Comparison of ENCODE assay signal across 8 mouse cellular contexts in the genomic region with DNA sequence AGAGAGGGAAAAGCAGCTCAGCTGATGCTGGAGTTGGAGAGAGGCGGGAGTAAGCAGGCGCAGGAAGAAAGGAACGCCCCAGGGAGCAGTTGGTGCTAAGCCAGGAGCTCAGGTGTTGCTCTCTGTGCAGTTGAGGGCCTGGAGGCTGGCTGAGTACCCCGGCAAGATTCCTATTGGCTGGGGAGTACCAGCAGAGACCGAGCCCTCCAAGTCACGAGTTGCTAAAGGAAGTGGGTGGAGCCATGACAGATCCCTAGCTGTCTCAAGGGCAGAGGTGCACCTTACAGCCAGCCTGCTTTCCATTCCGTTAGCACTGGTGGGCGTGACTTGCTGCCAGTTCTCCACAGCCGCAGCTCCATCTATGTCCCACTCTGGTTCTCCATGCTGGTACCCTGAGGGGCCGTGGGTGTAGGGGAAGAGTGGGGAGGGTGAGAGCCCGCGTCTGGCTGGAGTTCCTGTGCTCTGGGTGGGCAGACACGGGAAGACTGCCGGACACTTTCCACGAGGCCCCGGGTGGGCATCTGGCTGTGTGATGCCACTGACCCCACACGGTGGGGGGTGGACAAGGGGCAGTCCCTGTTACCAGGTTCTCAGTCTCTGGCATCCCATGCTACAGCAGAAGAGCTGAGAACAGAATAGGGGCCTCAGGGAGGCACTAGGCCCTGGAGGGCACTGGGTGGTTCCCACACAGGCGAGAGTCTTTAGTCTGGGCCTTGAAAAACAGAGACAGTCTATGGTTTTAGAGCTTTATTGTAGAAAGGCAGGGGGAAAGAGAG. TPM values are rescaled to one million over a fixed set of nuclear protein-coding genes. Genes with fewer than 3 reads are reported as not detected.
DNase-seq lines count a peak whose midpoint lies in the region; ATAC-seq lines count a peak whose summit lies in the region.

No protein-coding gene starts in this region.

- intact Hi-C loops in heart, postnatal 14 days (cut with DNase I): no loop called here

- no peaks in the 10 kb centered on the region for H3K9me3 ChIP-seq in hindbrain, embryonic 12.5 days (replicated peaks)
- no peaks in the 10 kb centered on the region for H3K9me3 ChIP-seq in limb, embryonic 15.5 days
- H3K9me3 ChIP-seq in midbrain, embryonic 15.5 days: no peaks in the 10 kb centered on the region

- peak overlapping the region; percentile 23; the same call in 1 of the 2 replicates for H3K9ac ChIP-seq in hindbrain, embryonic 12.5 days
- H3K9ac ChIP-seq in limb, embryonic 15.5 days: no peak overlapping the region
- H3K9ac ChIP-seq in midbrain, embryonic 15.5 days: peak overlapping the region; percentile 20; the same call in 1 of the 2 replicates

- H3K4me2 ChIP-seq in hindbrain, embryonic 12.5 days (replicated peaks): peak overlapping the region; percentile 49
- H3K4me2 ChIP-seq in limb, embryonic 15.5 days: peak overlapping the region; percentile 38
- H3K4me2 ChIP-seq in midbrain, embryonic 15.5 days: peak overlapping the region; percentile 40

- peak; percentile 72 for ATAC-seq in hindbrain, embryonic 12.5 days (ENCODE audit: low FRiP score)
- peak; percentile 73 for ATAC-seq in limb, embryonic 15.5 days (ENCODE audit: insufficient number of reproducible peaks, low FRiP score, low TSS enrichment, low read depth)
- ATAC-seq in midbrain, embryonic 15.5 days (replicated peaks): peak; percentile 80

- H3K27ac ChIP-seq in hindbrain, embryonic 12.5 days: peak overlapping the region; percentile 79
- H3K27ac ChIP-seq in limb, embryonic 15.5 days: peak overlapping the region; percentile 39; the same call in 1 of the 2 replicates
- H3K27ac ChIP-seq in midbrain, embryonic 15.5 days: no peak overlapping the region

- H3K4me3 ChIP-seq in hindbrain, embryonic 12.5 days: peak overlapping the region; percentile 17
- peak overlapping the region; percentile 20 for H3K4me3 ChIP-seq in limb, embryonic 15.5 days
- H3K4me3 ChIP-seq in midbrain, embryonic 15.5 days: peak overlapping the region; percentile 23

- DNase-seq in heart, adult 9 months (ENCODE audit: low spot score in 2 of 2): peak; percentile 19 to 31
- no peak for DNase-seq in heart, postnatal 14 days
- peak; percentile 64 for DNase-seq in embryo, embryonic 9.5 days (ENCODE audit: extremely low spot score)
- DNase-seq in thymus, postnatal 10 days (ENCODE audit: low spot score in 2 of 2): peak; percentile 68 to 70
- no peak for DNase-seq in cerebellum, adult 9-11 months

- WGBS in hindbrain, embryonic 12.5 days: 5% methylated on average over 18 of the region's 18 CpGs
- WGBS in limb, embryonic 15.5 days: 12% methylated on average over 18 of the region's 18 CpGs
- 2% methylated on average over 18 of the region's 18 CpGs for WGBS in midbrain, embryonic 15.5 days

- no peaks in the 10 kb centered on the region for H3K27me3 ChIP-seq in hindbrain, embryonic 12.5 days
- no peaks in the 10 kb centered on the region for H3K27me3 ChIP-seq in limb, embryonic 15.5 days
- H3K27me3 ChIP-seq in midbrain, embryonic 15.5 days (replicated peaks): no peaks in the 10 kb centered on the region

- H3K36me3 ChIP-seq in hindbrain, embryonic 12.5 days: no peaks in the 10 kb centered on the region
- H3K36me3 ChIP-seq in limb, embryonic 15.5 days: no peaks in the 10 kb centered on the region
- no peaks in the 10 kb centered on the region for H3K36me3 ChIP-seq in midbrain, embryonic 15.5 days (replicated peaks)

- H3K4me1 ChIP-seq in hindbrain, embryonic 12.5 days: peaks cover 32% of the 10 kb centered on the region
- peaks cover 21% of the 10 kb centered on the region for H3K4me1 ChIP-seq in limb, embryonic 15.5 days
- peaks cover 26% of the 10 kb centered on the region for H3K4me1 ChIP-seq in midbrain, embryonic 15.5 days

RNA-seq across cellular contexts. Expression of a gene that starts 6.9 kb away (rescaled TPM):
- total RNA-seq in heart, postnatal 14 days (2021): under 1 TPM; 0.15 to 0.24 TPM
- polyA plus RNA-seq in hindbrain, embryonic 12.5 days (2016; fragmentation: Nextera tagmentation; extraction: Ambion mirVana): 1.1 and 1.3 TPM in 2 replicates
- 0.25 TPM in 1 of 2 replicates, not detected in the other for polyA plus RNA-seq in limb, embryonic 15.5 days (2015; fragmentation: Nextera tagmentation; extraction: Ambion mirVana)
- polyA plus RNA-seq in midbrain, embryonic 15.5 days (2015; fragmentation: Nextera tagmentation; extraction: Ambion mirVana): 1.3 TPM in 2 replicates

RNA-seq across cellular contexts. Expression of a gene that starts 7.6 kb away (rescaled TPM):
- under 1 TPM; 0.54 to 0.84 TPM for total RNA-seq in heart, postnatal 14 days (2021)
- polyA plus RNA-seq in hindbrain, embryonic 12.5 days (2016; fragmentation: Nextera tagmentation; extraction: Ambion mirVana): 1.8 and 2.2 TPM in 2 replicates
- polyA plus RNA-seq in limb, embryonic 15.5 days (2015; fragmentation: Nextera tagmentation; extraction: Ambion mirVana): 0.99 and 1.8 TPM in 2 replicates
- 2.3 and 3.1 TPM in 2 replicates for polyA plus RNA-seq in midbrain, embryonic 15.5 days (2015; fragmentation: Nextera tagmentation; extraction: Ambion mirVana)

RNA-seq across cellular contexts. Expression of a gene that starts 23.2 kb away (rescaled TPM):
- 10 to 100 TPM; 14.3 to 14.7 TPM for total RNA-seq in heart, postnatal 14 days (2021)
- polyA plus RNA-seq in hindbrain, embryonic 12.5 days (2016; fragmentation: Nextera tagmentation; extraction: Ambion mirVana): 57.7 and 66.5 TPM in 2 replicates
- 63.2 and 72.4 TPM in 2 replicates for polyA plus RNA-seq in limb, embryonic 15.5 days (2015; fragmentation: Nextera tagmentation; extraction: Ambion mirVana)
- 60.4 and 65.3 TPM in 2 replicates for polyA plus RNA-seq in midbrain, embryonic 15.5 days (2015; fragmentation: Nextera tagmentation; extraction: Ambion mirVana)

RNA-seq across cellular contexts. Expression of a gene that starts 28.9 kb away (rescaled TPM):
- 1 to 10 TPM; 1.6 to 1.8 TPM for total RNA-seq in heart, postnatal 14 days (2021)
- polyA plus RNA-seq in hindbrain, embryonic 12.5 days (2016; fragmentation: Nextera tagmentation; extraction: Ambion mirVana): 6.8 and 7.8 TPM in 2 replicates
- 9.9 and 11.2 TPM in 2 replicates for polyA plus RNA-seq in limb, embryonic 15.5 days (2015; fragmentation: Nextera tagmentation; extraction: Ambion mirVana)
- 38.7 and 42.7 TPM in 2 replicates for polyA plus RNA-seq in midbrain, embryonic 15.5 days (2015; fragmentation: Nextera tagmentation; extraction: Ambion mirVana)

RNA-seq across cellular contexts. Expression of a gene that starts 45.6 kb away (rescaled TPM):
- 10 to 100 TPM; 39.4 to 42.8 TPM for total RNA-seq in heart, postnatal 14 days (2021)
- polyA plus RNA-seq in hindbrain, embryonic 12.5 days (2016; fragmentation: Nextera tagmentation; extraction: Ambion mirVana): 113 and 121 TPM in 2 replicates
- polyA plus RNA-seq in limb, embryonic 15.5 days (2015; fragmentation: Nextera tagmentation; extraction: Ambion mirVana): 84.2 and 97.8 TPM in 2 replicates
- 146 and 164 TPM in 2 replicates for polyA plus RNA-seq in midbrain, embryonic 15.5 days (2015; fragmentation: Nextera tagmentation; extraction: Ambion mirVana)

Comparison
In these comparisons a context has a peak if more than half of its experiments do, and no peak if none do; other contexts are left out.
1. DNase-seq: peak in heart, adult 9 months (2 of 2), embryo, embryonic 9.5 days (single experiment) and thymus, postnatal 10 days (2 of 2); none in heart, postnatal 14 days (0 of 2) and cerebellum, adult 9-11 months (single experiment).
2. Peak in every context shown above with its lines, with median percentiles within 50 percentile points of each other: ATAC-seq, H3K4me2 ChIP-seq and H3K4me3 ChIP-seq.